Mouse (Mus musculus) hindbrain, postnatal 0 days (tissue): ENCODE data around the gene Nubp1. TPM values are rescaled to one million over a fixed set of nuclear protein-coding genes. Genes with fewer than 3 reads are reported as not detected.

Experiments
- ATAC-seq: fragments of 200-750 bp; cut with Nextera tagmentation; 2 replicates; pipeline ENCODE4 v1.8.0; 2017; ENCODE audit warnings: mild to moderate bottlenecking, moderate TSS enrichment, moderate library complexity
- DNase-seq: peaks from one replicate; pipeline ENCODE4 v3.0.0-alpha.2; 2015; ENCODE audit warnings: low spot score
- H3K27ac ChIP-seq: fragments of 300-500 bp; sonication (generic); 2 replicates; pipeline ENCODE4 v1.5.1; 2014; ENCODE audit warnings: mild to moderate bottlenecking
- H3K27me3 ChIP-seq: fragments of 300-500 bp; sonication (generic); 2 replicates; pipeline ENCODE4 v1.6.1; 2014; ENCODE audit warnings: low read length, mixed read lengths; ENCODE audit not compliant: insufficient read depth
- H3K36me3 ChIP-seq: fragments of 300-500 bp; sonication (generic); 2 replicates; pipeline ENCODE4 v1.6.1; 2014; ENCODE audit warnings: low read length, mixed read lengths; ENCODE audit not compliant: insufficient read depth
- H3K4me1 ChIP-seq: fragments of 300-500 bp; sonication (generic); 2 replicates; pipeline ENCODE4 v1.6.1; 2014; ENCODE audit warnings: antibody characterized with exemption, low read length, mixed read lengths; ENCODE audit not compliant: insufficient read depth
- H3K4me2 ChIP-seq: fragments of 300-500 bp; sonication (generic); 2 replicates; pipeline ENCODE4 v1.6.1; 2014; ENCODE audit warnings: low read depth, mild to moderate bottlenecking, low read length, moderate library complexity, mixed read lengths
- H3K4me3 ChIP-seq: fragments of 300-500 bp; sonication (generic); 2 replicates; pipeline ENCODE4 v1.5.1; 2014; ENCODE audit warnings: low read length
- H3K9ac ChIP-seq: fragments of 300-500 bp; sonication (generic); replicated peaks from 2 replicates; pipeline ENCODE4 v1.6.1; 2014; ENCODE audit warnings: mild to moderate bottlenecking, low read length, moderate library complexity, mixed read lengths
- H3K9me3 ChIP-seq: fragments of 300-500 bp; sonication (generic); 2 replicates; pipeline ENCODE4 v1.6.1; 2016; ENCODE audit warnings: low read length, mixed read lengths
- CTCF ChIP-seq: IDR thresholded peaks from 2 replicates; pipeline ENCODE4 v1.5.1; 2016; ENCODE audit warnings: antibody characterized with exemption, control low read depth, low read depth
- WGBS: fragments of 180-500 bp; shearing (Covaris S2); extraction: QIAGEN DNeasy Blood & Tissue Kit; methylation state at CpG from one replicate; pipeline ENCODE4 v1.1.7; 2014; 5-methylcytosine and 5-hydroxymethylcytosine counted together
- polyA plus RNA-seq: library from polyadenylated mRNA; unstranded; fragments of >200 nt; fragmentation: Nextera tagmentation; extraction: Ambion mirVana; gene quantifications from 2 replicates; pipeline ENCODE4 v1.2.1, GENCODE M21; 2015
- total RNA-seq: library from RNA; depleted of rRNA; stranded (reverse); fragments of >200 nt; gene quantifications from 2 replicates; pipeline ENCODE4 v1.2.3, GENCODE M21; 2014

Gene Nubp1
- total and polyA plus RNA-seq, 2 experiments from 2014 or later, result 29.0 to 32.4 TPM

- DNase-seq (no peak), ATAC-seq (no peak)
- WGBS, result 90% methylated on average over 6 of the region's 6 CpGs
- Histone ChIP-seq H3K9me3 (no peaks in the 10 kb centered on the region), H3K9ac (no peak overlapping the region), H3K4me3 (no peak overlapping the region), H3K4me2 (no peak overlapping the region), H3K27ac (no peak overlapping the region), H3K36me3 (no peaks in the 10 kb centered on the region), H3K4me1 (no peaks in the 10 kb centered on the region), H3K27me3 (no peaks in the 10 kb centered on the region)
- no peak for TF ChIP-seq CTCF
Observed at GRCm38 (mm10) chr16:10388634-10389365, 22.9 kb upstream of the Nubp1 start.

GRCm38 (mm10) chr16:10392587-10392986 is 19.2 kb upstream of the Nubp1 start:
- no peak overlapping the region for H3K4me2 ChIP-seq
- H3K36me3 ChIP-seq, result no peaks in the 10 kb centered on the region
- DNase-seq (no peak), ATAC-seq (no peak)
- H3K4me1 ChIP-seq, result 0 out of 2 replicates have a peak, but pooled peaks cover 10% of the 10 kb centered on the region
- WGBS, result 82% methylated on average over 9 of the region's 9 CpGs
- H3K27ac ChIP-seq, result no peak overlapping the region
- H3K4me3 ChIP-seq, result no peak overlapping the region
- TF ChIP-seq CTCF, result no peak
- H3K27me3 ChIP-seq, result no peaks in the 10 kb centered on the region
- no peak overlapping the region for H3K9ac ChIP-seq
- H3K9me3 ChIP-seq, result no peaks in the 10 kb centered on the region

GRCm38 (mm10) chr16:10394699-10395540 is 16.8 kb upstream of the Nubp1 start, which contains the start of gene Tekt5:
Tekt5 (minus strand) TSS chr16:10395490.
- peak; percentile 69 for TF ChIP-seq CTCF
- no peaks in the 10 kb centered on the region for H3K27me3 ChIP-seq
- H3K9me3 ChIP-seq, result no peaks in the 10 kb centered on the region
- H3K9ac ChIP-seq, result peak within 1 kb of the TSS; percentile 38
- peak within 1 kb of the TSS; percentile 60 for H3K27ac ChIP-seq
- peak; percentile 77 for ATAC-seq
- H3K4me1 ChIP-seq, result 0 out of 2 replicates have a peak, but pooled peaks cover 10% of the 10 kb centered on the region
- 6% methylated on average over 37 of the region's 37 CpGs for WGBS
- H3K36me3 ChIP-seq, result no peaks in the 10 kb centered on the region
- peak within 1 kb of the TSS; percentile 62 for H3K4me2 ChIP-seq
- peak within 1 kb of the TSS; percentile 41 for H3K4me3 ChIP-seq
- peak; percentile 70 for DNase-seq

GRCm38 (mm10) chr16:10398755-10399154 is 13.0 kb upstream of the Nubp1 start:
- DNase-seq (no peak), ATAC-seq (0 out of 2 replicates have a peak, but pooled peaks have one; percentile 7)
- no peaks in the 10 kb centered on the region for H3K36me3 ChIP-seq
- no peak overlapping the region for H3K27ac ChIP-seq
- H3K9me3 ChIP-seq, result no peaks in the 10 kb centered on the region
- no peak overlapping the region for H3K9ac ChIP-seq
- 0 out of 2 replicates have a peak, but pooled peaks cover 10% of the 10 kb centered on the region for H3K4me1 ChIP-seq
- WGBS, result 70% methylated on average over 5 of the region's 5 CpGs
- no peak overlapping the region for H3K4me3 ChIP-seq
- no peaks in the 10 kb centered on the region for H3K27me3 ChIP-seq
- H3K4me2 ChIP-seq, result no peak overlapping the region
- no peak for TF ChIP-seq CTCF

- peak; percentile 98 for TF ChIP-seq CTCF
- Histone ChIP-seq H3K4me3 (no peak overlapping the region), H3K36me3 (no peaks in the 10 kb centered on the region), H3K4me1 (0 out of 2 replicates have a peak, but pooled peaks cover 10% of the 10 kb centered on the region), H3K9me3 (no peaks in the 10 kb centered on the region), H3K27ac (no peak overlapping the region), H3K27me3 (no peaks in the 10 kb centered on the region), H3K4me2 (no peak overlapping the region), H3K9ac (no peak overlapping the region)
- ATAC-seq, result 0 out of 2 replicates have a peak, but pooled peaks have one; percentile 66
- peak; percentile 89 for DNase-seq
- WGBS, result 22% methylated on average over 7 of the region's 7 CpGs
Observed at GRCm38 (mm10) chr16:10399160-10399559, 12.6 kb upstream of the Nubp1 start.

- DNase-seq, result peak; percentile 32
- WGBS, result 65% methylated on average over 6 of the region's 6 CpGs
- no peaks in the 10 kb centered on the region for H3K27me3 ChIP-seq
Observed at GRCm38 (mm10) chr16:10415976-10416375, 4.2 kb downstream of the Nubp1 start.

More at GRCm38 (mm10) chr16:10415976-10416375, 4.2 kb downstream of the Nubp1 start:
- no peak for ATAC-seq
- H3K36me3 ChIP-seq, result peaks cover 20% of the 10 kb centered on the region
- no peak overlapping the region for H3K4me3 ChIP-seq
- no peaks in the 10 kb centered on the region for H3K4me1 ChIP-seq
- peak; percentile 72 for TF ChIP-seq CTCF
- H3K27ac ChIP-seq, result no peak overlapping the region
- H3K9me3 ChIP-seq, result no peaks in the 10 kb centered on the region
- H3K4me2 ChIP-seq, result no peak overlapping the region
- H3K9ac ChIP-seq, result no peak overlapping the region
